Mouse (Mus musculus): ENCODE data around the gene Lancl1.

Gene Lancl1

DNA sequence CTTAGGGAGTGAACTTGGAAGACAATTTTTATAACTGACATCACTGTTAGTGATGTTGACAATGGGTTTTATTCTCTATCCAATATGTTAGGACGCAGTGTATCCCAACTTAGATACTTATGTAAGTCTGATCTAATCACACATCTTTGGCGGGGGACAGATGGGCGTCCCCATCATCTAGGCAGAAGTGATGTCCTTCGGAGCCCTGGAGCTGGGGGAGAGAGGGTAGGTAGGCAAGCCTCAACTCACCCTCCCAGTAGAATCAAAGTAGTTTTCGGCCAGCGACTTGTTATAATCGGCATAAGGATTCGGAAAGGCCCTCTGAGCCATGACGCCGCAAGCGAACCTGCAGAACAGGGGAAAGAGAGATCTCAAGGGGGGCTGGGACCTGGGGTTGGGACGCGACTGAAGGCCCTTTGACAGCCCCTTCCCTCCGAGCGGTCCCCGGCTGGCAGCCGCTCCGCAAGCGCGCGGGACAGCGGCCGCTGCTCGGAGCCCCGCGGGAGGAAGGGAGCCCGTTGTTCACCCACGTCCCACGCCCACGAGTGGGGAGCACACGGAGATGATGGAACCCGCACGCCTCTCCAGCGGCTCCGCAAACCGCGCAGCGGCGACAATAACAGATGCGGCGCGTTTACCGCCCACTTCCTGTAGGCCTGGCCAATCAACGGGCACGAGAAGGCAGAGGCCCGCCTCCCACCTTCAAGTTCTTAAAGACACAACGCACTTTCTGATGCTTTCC lies at the start of gene Lancl1:
Gene Lancl1 (minus strand): TSS at position 627 of the 742 bp plus-strand sequence.
- DNase-seq (ENCODE audit: low spot score): peak; percentile 91

DNA sequence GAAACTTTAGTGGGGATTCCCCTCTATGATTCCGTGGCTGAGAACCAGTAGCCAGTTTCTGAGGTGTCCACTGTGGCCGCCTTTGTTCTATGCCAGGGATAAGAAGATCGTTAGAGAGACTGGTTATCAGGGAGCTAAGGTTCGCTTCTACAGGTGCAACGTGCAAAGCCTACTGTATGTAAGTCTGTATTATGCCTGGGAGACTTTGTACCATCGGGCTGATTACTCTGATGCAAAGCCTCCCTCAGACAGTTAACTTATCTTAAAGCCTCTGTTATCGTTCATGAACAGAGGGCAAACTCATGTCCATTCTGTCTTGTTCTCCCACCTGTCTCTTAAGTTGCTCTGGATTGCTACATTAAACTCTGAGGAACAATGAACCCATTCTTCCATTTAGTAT lies 40.5 kb upstream of the Lancl1 start:
- DNase-seq (ENCODE audit: low spot score): no peak

DNA sequence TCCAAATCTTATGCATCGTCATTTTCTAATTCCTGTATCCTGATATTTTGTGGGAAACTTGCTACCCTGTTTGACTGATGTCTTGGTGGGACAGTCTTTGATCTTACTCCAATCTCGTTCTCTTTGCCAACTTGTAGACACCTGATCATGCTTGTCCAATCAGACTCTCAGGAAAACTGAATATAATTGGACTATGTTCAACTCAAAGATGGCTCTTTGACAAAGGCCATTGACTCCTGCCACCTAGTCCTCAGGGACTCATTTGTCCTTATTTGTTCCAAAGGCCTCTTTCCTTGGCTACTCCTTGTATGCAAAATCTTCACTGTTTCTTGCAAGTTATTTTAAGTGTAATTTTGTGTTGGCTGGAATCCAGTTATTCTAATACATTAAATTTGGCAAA lies 40.0 kb upstream of the Lancl1 start:
- DNase-seq (ENCODE audit: low spot score): no peak

DNA sequence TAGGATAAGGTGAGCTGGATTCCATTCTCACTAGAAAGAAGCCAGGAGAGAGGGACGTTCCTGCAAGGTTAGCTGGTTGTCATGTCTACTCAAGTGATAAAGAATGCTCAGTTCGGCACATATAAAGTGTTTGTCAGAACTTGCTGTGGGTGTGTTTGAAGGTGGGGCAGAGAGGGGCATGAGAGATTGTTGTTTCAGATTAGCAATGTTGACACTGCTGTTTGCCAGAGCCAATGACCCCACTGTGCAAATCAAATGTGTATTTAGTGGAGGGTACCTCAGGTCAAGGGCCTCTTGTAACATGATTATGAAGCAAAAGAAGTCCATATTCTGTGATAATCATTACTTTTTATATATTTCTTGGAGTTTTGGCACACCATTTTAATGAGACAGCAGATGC lies 39.1 kb upstream of the Lancl1 start:
- DNase-seq (ENCODE audit: low spot score): no peak

DNA sequence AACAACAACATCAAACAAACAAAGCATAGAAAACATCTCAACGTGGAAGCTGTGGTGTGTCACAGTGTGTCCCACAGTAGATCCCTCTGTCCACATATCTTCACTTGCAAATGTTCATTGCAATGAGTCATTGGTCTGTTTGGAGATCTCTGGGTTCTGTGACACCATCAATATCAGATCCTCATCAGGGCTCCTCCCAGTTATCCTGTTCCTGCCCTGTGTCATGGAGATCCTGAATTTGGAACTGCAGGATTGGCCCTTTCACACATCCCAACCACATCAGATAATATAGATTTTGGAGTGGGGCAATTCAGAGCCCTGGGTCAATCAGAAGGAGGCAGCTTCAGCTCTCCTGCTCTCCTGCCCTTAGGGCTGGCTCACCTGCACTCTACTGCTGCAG lies 28.9 kb upstream of the Lancl1 start:
- no peak for DNase-seq (ENCODE audit: low spot score)

DNA sequence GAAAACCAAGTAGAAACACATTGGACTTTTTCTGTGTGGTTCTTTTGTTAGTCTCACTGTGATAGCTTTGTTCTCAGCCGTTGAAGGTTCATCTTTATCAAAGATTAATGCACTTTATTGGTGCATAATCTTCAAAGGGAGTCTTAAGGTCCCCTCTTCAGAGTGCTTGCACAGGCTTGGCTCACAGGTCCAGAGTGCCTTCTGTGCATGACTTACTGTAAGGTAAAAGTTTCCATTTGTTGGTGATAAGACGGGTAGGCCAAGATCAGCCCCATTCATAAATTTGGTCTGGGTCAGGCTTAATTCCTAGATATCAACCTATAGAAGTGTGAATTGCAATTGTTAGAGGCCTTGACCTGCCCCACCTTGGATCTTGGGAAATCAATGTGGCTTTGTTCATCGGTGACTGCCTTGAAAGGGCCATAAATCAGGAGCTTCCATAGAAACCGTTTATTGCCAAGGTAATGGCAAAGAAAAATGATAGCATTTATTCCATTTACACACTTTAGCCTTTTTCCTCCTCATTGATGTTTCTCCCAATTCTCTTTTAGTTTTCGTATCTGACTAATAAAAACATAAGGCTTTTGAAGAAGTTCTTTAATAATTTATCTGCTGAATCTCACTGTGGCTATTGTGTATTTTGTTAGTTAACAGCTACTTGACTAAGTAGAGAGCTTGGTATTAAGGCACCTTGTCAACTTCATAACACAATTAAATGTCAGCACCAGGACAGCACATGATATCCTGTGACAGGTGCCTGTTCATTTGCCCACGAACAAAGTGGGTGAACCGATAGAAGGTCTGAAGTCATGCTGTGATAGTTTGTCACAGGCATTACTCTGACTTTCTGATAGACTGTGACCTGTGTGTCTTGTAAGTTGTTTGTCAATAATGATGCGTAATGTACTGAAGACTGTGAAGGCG lies 26.9 kb upstream of the Lancl1 start:
- DNase-seq (ENCODE audit: low spot score): no peak

- DNase-seq (ENCODE audit: low spot score): peak; percentile 43
These were observed 22.9 kb upstream of the Lancl1 start for GRCm38 (mm10) chr1:67061456-67062085.

DNA sequence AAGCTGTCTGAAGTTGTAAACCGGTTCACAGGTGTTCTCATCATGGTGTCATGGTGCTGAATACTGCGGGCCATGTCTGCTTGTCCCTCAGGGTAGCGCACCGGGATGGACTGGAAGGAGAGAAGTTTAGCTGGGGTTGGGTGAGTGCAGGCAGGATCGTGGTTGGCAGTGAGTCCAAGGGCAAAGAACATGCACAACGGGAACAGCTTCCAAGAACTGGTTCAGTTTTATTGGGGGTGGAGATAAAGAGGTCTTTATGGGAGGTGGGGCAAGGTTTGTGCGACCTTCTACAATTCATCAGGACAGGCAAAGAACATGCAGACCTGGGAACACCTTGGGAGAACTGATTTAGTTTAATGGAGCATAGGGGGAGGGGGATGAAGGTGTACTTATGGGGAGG lies 17.1 kb upstream of the Lancl1 start:
- no peak for DNase-seq (ENCODE audit: low spot score)

DNA sequence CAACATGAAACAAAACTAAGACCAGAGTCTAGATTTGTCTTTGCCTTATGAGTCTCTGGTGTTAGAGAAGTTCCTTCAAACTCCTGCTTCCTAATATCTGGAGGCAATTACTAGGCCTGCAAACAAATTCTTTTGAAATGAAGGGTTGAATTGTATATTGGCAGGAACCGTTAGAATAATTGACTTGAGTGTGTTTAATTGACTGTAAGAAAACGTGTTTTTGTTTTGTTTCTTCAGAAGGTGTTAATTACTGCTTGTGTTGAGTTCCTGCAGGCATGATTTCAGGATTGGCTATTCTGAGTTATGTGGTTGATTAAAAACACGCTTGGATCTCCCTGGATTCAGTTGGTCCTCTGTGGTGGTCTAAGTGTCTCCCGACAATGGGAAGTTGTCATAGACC lies 14.0 kb upstream of the Lancl1 start:
- no peak for DNase-seq (ENCODE audit: low spot score)

DNA sequence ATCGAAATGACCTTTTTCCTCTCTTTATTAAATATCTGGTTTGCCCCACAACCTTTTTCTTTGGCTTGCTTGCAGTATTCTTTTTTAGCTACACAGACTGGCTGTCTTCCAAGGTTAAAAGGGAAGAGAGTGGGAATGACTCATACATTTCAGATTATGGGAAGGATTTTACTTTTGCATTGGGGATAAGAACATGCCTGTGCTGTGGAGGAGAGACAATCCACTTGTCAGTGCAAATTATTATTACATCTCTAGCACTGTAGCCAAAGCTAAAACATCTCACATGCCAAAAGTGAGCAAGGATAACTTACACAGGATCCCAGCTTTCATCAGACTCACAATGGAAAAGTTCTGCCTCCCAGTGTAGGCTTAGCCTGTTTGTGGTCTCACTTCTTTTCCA lies 10.9 kb upstream of the Lancl1 start:
- no peak for DNase-seq (ENCODE audit: low spot score)

GRCm38 (mm10) chr1:67048696-67049095 lies 10.0 kb upstream of the Lancl1 start:
- DNase-seq (ENCODE audit: low spot score): no peak

DNA sequence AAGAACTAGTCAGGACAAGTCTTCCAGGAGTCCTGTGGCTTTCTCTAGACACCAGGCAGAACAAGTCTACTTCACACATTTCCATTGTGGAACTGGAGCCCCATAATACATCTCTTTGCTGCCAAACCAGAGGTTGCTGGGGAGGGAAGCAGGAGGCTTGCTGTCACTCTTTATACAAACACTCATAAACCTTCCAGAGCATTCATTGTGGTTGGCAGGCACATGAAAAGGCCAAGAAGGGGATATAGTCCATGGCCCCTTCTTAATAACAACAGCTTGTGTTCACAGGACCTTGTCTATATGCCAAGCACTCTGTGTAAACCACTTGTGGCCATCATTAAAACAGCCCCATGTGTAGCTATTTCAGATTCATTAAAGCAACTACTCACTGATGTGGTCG lies 6.4 kb upstream of the Lancl1 start:
- DNase-seq (ENCODE audit: low spot score): no peak

- no peak for DNase-seq (ENCODE audit: low spot score)
These were observed 3.9 kb upstream of the Lancl1 start for GRCm38 (mm10) chr1:67042583-67042982.

GRCm38 (mm10) chr1:67039083-67039482 lies 411 bp upstream of the Lancl1 start:
- DNase-seq (ENCODE audit: low spot score): peak; percentile 35

- DNase-seq (ENCODE audit: low spot score): no peak
These were observed 1.5 kb downstream of the Lancl1 start for GRCm38 (mm10) chr1:67037198-67037597.

GRCm38 (mm10) chr1:67033278-67033677 lies 5.4 kb downstream of the Lancl1 start:
- DNase-seq (ENCODE audit: low spot score): no peak

DNA sequence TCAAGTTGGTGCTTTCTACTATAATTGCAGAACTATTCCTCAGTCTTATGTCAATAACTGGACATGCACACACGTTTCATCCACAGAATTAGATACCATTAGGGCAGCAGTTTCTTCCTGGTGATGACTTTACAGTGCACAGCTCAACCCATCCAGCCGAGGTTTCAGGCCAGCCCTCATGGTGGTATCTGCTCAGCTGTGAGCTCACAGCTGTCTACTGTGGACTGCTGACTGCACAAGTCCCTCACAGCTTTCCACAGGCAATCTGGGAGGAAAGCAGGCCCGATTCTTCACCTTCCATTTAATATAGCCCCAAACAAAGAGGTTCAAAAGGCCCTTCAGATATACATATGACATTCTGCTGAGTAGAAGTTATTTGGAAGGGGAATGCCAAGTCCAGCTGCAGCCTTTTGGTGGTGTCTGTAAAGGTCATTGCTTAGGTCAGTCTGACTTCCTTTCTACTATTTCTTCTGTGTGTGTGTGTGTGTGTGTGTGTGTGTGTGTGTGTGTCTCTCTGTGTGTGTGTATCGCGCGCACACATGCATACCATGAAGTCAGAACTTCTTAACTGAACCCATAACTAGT lies 11.7 kb downstream of the Lancl1 start:
- no peak for DNase-seq (ENCODE audit: low spot score)

DNA sequence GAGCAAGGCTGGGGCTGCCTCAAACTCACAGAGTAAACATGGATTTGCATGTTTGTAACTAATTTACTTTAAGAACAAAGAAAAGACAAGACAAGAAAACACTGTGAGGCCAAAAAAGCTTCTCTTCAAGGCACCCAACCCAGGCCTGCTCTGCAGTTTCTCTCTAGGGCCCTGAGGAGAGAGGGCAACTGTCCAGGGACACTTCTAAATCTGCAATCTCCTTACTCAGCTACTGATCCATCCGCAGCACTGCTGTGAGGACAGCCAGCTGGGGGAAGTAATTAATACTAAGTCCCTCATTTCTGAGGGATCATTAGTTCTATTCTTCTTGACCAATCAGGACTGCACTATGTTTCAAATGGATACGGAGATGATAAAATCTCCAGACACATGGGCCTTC lies 12.5 kb downstream of the Lancl1 start:
- DNase-seq (ENCODE audit: low spot score): no peak

DNA sequence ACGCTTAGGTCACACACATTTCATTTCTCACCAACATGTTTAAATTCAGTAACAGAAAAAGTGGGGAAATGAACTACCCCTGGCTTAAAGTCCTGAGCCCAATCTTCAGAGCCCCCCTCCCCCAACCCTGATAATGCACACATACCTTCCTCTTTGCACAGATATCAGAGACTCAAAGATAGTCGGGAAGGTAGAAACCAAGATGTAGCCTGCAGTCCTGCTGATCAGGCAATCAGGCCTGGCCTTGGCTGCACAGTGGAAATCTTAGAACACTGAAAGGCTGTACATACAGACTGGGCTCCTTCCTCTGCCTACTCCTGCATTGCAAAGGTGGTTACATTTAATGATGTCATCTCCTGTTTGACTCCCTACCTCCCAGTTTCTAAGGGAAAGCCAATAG lies 15.9 kb downstream of the Lancl1 start:
- no peak for DNase-seq (ENCODE audit: low spot score)

DNA sequence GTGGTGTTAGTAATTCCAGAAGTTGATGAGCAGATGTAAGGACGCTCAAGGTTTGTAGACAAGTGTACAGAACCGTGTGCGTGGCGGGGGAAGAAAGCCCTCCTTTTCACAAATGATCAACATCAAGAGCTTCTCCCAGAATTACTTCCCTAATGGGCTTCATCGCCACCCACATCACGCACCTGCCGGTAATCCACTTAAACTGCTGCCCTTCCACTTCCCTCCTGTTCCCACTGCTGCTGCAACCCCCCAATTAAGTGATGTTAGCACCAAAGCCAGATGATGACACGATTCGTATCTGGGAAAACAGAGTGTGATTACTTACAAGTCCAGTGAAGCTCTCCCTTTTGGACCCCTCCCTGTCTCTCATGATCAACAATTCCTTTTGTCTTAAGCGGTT lies 16.6 kb downstream of the Lancl1 start:
- DNase-seq (ENCODE audit: low spot score): no peak

- DNase-seq (ENCODE audit: low spot score): no peak
These were observed 18.0 kb downstream of the Lancl1 start for GRCm38 (mm10) chr1:67020637-67021161.
